Mouse (Mus musculus): ENCODE data around the gene Fam84b.

DNA sequence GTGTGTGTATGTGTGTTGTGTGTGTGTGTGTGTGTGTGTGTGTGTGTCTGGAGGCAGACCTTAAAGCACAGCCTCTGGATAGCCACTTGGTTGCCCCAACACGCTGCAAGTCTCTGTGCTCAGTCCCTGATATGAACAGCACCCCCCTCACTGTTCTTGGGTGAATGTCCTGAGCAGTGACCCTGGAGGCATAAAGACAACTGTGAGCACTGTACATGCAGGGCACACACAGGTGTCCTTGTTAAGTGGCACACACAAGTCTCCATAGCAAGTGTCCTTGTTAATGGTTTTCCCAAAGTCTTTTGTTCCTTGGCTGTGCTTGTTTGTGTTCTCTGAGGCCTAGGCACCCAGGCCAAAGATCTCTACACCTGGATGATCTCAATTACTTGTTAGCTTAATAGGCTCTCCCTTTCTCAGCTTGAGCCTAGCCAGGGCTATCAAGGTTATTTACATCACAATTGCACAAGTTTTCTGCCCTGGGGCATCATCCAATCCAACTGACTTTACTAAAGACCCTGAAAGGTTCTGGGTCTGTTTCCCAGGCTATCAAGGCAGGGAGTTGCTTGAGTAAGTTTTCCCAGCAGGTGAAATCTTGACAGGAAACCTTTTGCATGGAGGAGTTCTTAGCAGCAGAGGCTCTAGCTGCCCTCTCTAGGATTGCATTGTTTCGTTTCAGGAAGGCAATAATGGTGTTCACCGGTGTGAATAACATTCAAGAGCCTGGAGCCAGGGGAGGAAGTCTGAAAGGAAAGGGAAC is 13.9 kb downstream of the Fam84b start:
- no peak for TF ChIP-seq CTCF (IDR thresholded peaks at IDR 0.05; ENCODE audit: low read depth, low read length)
- no peak for TF ChIP-seq POLR2A (IDR thresholded peaks at IDR 0.05; ENCODE audit: borderline replicate concordance, low read depth, low read length)

All from bone marrow macrophage, adult 2 months (primary cell).